Mouse (Mus musculus): ENCODE measurements around the gene Herc3. TPM values are rescaled to one million over a fixed set of nuclear protein-coding genes. Genes with fewer than 3 reads are reported as not detected.

The Herc3 gene
- polyA plus RNA-seq, 1 experiment from 2014 or later, result 4.3 TPM

DNA sequence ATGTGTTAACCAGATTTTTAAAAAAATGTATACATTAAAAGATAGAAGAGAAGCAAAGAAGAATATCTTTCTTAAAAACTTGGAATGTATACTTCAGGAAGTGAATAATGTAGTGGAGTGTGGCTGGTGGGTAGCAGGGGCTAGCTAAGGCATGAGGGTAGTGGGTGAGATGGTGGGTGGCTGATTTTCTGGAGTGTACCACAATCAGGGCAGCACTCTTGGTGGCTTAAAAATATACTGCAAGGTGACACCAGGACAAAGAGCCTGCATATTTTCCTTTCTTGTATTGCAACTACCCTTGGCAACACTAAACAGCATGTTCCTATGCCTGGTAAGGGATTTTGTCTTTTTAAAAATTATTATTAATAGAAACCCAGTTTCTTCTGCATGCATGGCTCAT lies 133.3 kb downstream of the Herc3 start:
- Histone ChIP-seq H3K27ac (no peak overlapping the region), H3K9me3 (replicated peaks) (no peaks in the 10 kb centered on the region), H3K4me3 (no peak overlapping the region), H3K4me1 (peaks cover 10% of the 10 kb centered on the region), H3K36me3 (no peaks in the 10 kb centered on the region), H3K27me3 (ENCODE audit: low read depth, poor library complexity, severe bottlenecking) (no peaks in the 10 kb centered on the region)
- no peak for DNase-seq (ENCODE audit: low spot score)

DNA sequence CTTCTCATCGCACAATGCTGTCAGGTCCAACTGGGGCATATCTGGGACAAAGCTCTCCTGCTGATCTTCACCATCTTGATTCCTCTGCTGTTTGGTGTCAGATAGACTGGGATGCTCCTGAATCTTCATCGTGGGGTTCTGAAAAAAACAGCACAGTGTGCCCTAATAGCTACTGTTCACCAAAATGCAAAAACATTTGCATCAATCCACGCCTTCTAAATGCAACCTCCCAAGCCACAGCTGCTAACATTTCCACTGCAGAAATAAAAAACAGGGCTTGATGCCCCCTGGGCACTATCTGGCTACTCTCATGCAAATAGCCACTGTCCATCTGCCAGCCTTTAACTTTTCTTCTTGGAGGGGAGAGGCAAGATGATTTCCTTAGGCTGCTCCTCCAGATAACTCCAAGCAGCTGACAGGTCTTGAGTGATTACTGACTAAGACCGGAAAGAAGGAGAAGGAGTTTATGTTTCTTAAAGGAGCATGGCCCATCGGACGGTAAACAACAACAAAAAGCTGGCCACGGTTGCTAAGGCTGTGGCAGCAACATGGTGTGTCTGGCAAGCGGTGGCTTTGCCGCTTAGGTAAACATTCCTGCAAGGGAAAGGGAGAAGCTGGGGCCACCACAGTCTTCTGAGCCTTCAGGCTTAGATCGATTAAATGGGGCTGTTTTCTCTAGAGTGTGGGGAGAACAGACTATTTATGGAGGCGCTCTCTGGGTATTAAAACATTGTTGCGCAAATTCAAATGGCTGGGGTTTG lies 134.0 kb downstream of the Herc3 start:
- peak overlapping the region; percentile 30; the same call in 1 of the 2 replicates for H3K27ac ChIP-seq
- no peaks in the 10 kb centered on the region for H3K9me3 ChIP-seq (replicated peaks)
- no peak overlapping the region; the same call in 1 of the 2 replicates for H3K4me3 ChIP-seq
- H3K36me3 ChIP-seq, result no peaks in the 10 kb centered on the region
- DNase-seq (ENCODE audit: low spot score), result no peak
- 27% methylated on average over 12 of the region's 12 CpGs for WGBS
- H3K4me1 ChIP-seq, result peaks cover 10% of the 10 kb centered on the region
- H3K27me3 ChIP-seq (ENCODE audit: low read depth, poor library complexity, severe bottlenecking), result no peaks in the 10 kb centered on the region

GRCm38 (mm10) chr6:58968272-58968671 lies 137.0 kb downstream of the Herc3 start:
- 77% methylated on average over 3 of the region's 3 CpGs for WGBS
- no peak overlapping the region for H3K27ac ChIP-seq
- DNase-seq (ENCODE audit: low spot score), result no peak

More at GRCm38 (mm10) chr6:58968272-58968671, 137.0 kb downstream of the Herc3 start:
- H3K4me3 ChIP-seq, result no peak overlapping the region
- peaks cover 10% of the 10 kb centered on the region for H3K4me1 ChIP-seq
- no peaks in the 10 kb centered on the region for H3K9me3 ChIP-seq (replicated peaks)
- H3K27me3 ChIP-seq (ENCODE audit: low read depth, poor library complexity, severe bottlenecking), result no peaks in the 10 kb centered on the region
- no peaks in the 10 kb centered on the region for H3K36me3 ChIP-seq

Other genes starting within 250 kb of the Herc3 start
- 49.3 and 52.5 TPM in 2 replicates for gene Abcg2, start 246.9 kb upstream of the Herc3 start, polyA plus RNA-seq (2016; fragmentation: Nextera tagmentation; extraction: Ambion mirVana)
- 1.9 and 3.7 TPM in 2 replicates for gene Nap1l5, start 75.6 kb downstream of the Herc3 start, polyA plus RNA-seq (2016; fragmentation: Nextera tagmentation; extraction: Ambion mirVana)
- gene Fam13a, start 193.1 kb downstream of the Herc3 start, polyA plus RNA-seq (2016; fragmentation: Nextera tagmentation; extraction: Ambion mirVana), result 2.5 and 3.0 TPM in 2 replicates